9 mouse cellular contexts compared by ENCODE assay signal in genomic region chr8:33991165-33991916, GRCm38 (mm10).
A peak's percentile ranks its signal among the peaks of the same experiment; 100 is the strongest.
DNase-seq lines count a peak whose midpoint lies in the region; ATAC-seq and TF ChIP-seq lines count a peak whose summit lies in the region.
"Had no signal": no experiment of that assay in that cellular context is flagged by ENCODE, and none has a peak within 500 bp of the region (broad histone marks: within the 10 kb centered on the region; RNA-seq: fewer than 3 reads in every experiment).

No protein-coding gene starts in this region.

- 0 out of 2 replicates have a peak, but pooled peaks cover 8% of the 10 kb centered on the region for H3K4me1 ChIP-seq in kidney, postnatal 0 days (replicated peaks; ENCODE audit: insufficient read depth, low read length)
- H3K4me1 ChIP-seq in forebrain, embryonic 13.5 days, result no peaks in the 10 kb centered on the region
- H3K4me1 ChIP-seq in limb, embryonic 15.5 days, result peaks cover 7% of the 10 kb centered on the region; the same call in 1 of the 2 replicates
- 0 out of 2 replicates have a peak, but pooled peaks cover 4% of the 10 kb centered on the region for H3K4me1 ChIP-seq in neural tube, embryonic 15.5 days

- peak overlapping the region; percentile 5; the same call in 1 of the 2 replicates for H3K4me2 ChIP-seq in kidney, postnatal 0 days (ENCODE audit: low read length)
- peak overlapping the region; percentile 35 for H3K4me2 ChIP-seq in forebrain, embryonic 13.5 days
- H3K4me2 ChIP-seq in limb, embryonic 15.5 days, result peak overlapping the region; percentile 26; the same call in 1 of the 2 replicates
- H3K4me2 ChIP-seq in neural tube, embryonic 15.5 days, result peak overlapping the region; percentile 40

- H3K27ac ChIP-seq in kidney, postnatal 0 days, result peak overlapping the region; percentile 67
- no peak overlapping the region for H3K27ac ChIP-seq in forebrain, embryonic 13.5 days
- H3K27ac ChIP-seq in limb, embryonic 15.5 days, result no peak overlapping the region
- H3K27ac ChIP-seq in neural tube, embryonic 15.5 days (replicated peaks), result no peak overlapping the region

- H3K27me3 ChIP-seq in kidney, postnatal 0 days (ENCODE audit: insufficient read depth, low read length), result no peaks in the 10 kb centered on the region
- H3K27me3 ChIP-seq in forebrain, embryonic 13.5 days, result no peaks in the 10 kb centered on the region
- H3K27me3 ChIP-seq in limb, embryonic 15.5 days, result no peaks in the 10 kb centered on the region
- no peaks in the 10 kb centered on the region for H3K27me3 ChIP-seq in neural tube, embryonic 15.5 days (replicated peaks)

- H3K9ac ChIP-seq in kidney, postnatal 0 days (ENCODE audit: low read depth, low read length), result no peak overlapping the region
- H3K9ac ChIP-seq in forebrain, embryonic 13.5 days, result no peak overlapping the region
- no peak overlapping the region for H3K9ac ChIP-seq in limb, embryonic 15.5 days
- 0 out of 2 replicates have a peak overlapping the region, but pooled peaks have one; percentile 30 for H3K9ac ChIP-seq in neural tube, embryonic 15.5 days (replicated peaks)

- ATAC-seq in kidney, postnatal 0 days (replicated peaks; ENCODE audit: low FRiP score, low read depth), result no peak
- peak; percentile 53; the same call in 1 of the 2 replicates for ATAC-seq in forebrain, embryonic 13.5 days
- no peak for ATAC-seq in limb, embryonic 15.5 days (ENCODE audit: insufficient number of reproducible peaks, low FRiP score, low TSS enrichment, low read depth)
- ATAC-seq in neural tube, embryonic 15.5 days (ENCODE audit: low FRiP score), result no peak; the same call in 1 of the 2 replicates
- no peak for ATAC-seq in megakaryocyte progenitor cell, adult 5-6 weeks (replicated peaks; ENCODE audit: poor library complexity)

- WGBS in kidney, postnatal 0 days, result 31% methylated on average over 17 of the region's 17 CpGs
- 24% methylated on average over 17 of the region's 17 CpGs for WGBS in forebrain, embryonic 13.5 days
- WGBS in limb, embryonic 15.5 days, result 39% methylated on average over 17 of the region's 17 CpGs
- 20% methylated on average over 17 of the region's 17 CpGs for WGBS in neural tube, embryonic 15.5 days

- no peak for TF ChIP-seq CTCF in kidney, postnatal 0 days (IDR thresholded peaks at IDR 0.05; ENCODE audit: low read depth)

- no peak overlapping the region for H3K4me3 ChIP-seq in kidney, postnatal 0 days (replicated peaks; ENCODE audit: low read depth, low read length)
- H3K4me3 ChIP-seq in forebrain, embryonic 13.5 days, result no peak overlapping the region
- H3K4me3 ChIP-seq in limb, embryonic 15.5 days, result no peak overlapping the region; the same call in 1 of the 2 replicates
- 0 out of 2 replicates have a peak overlapping the region, but pooled peaks have one; percentile 3 for H3K4me3 ChIP-seq in neural tube, embryonic 15.5 days (replicated peaks)

- no peaks in the 10 kb centered on the region for H3K36me3 ChIP-seq in kidney, postnatal 0 days (ENCODE audit: insufficient read depth, low read length)
- no peaks in the 10 kb centered on the region for H3K36me3 ChIP-seq in forebrain, embryonic 13.5 days (ENCODE audit: poor library complexity, severe bottlenecking)
- no peaks in the 10 kb centered on the region for H3K36me3 ChIP-seq in limb, embryonic 15.5 days
- H3K36me3 ChIP-seq in neural tube, embryonic 15.5 days, result no peaks in the 10 kb centered on the region

- no peaks in the 10 kb centered on the region for H3K9me3 ChIP-seq in kidney, postnatal 0 days (replicated peaks; ENCODE audit: low read length)
- H3K9me3 ChIP-seq in forebrain, embryonic 13.5 days (replicated peaks), result no peaks in the 10 kb centered on the region
- no peaks in the 10 kb centered on the region for H3K9me3 ChIP-seq in limb, embryonic 15.5 days
- no peaks in the 10 kb centered on the region for H3K9me3 ChIP-seq in neural tube, embryonic 15.5 days (replicated peaks)

- DNase-seq in kidney, postnatal 0 days (ENCODE audit: low spot score), result no peak
- DNase-seq in kidney, postnatal 4 days, result no peak
- no peak for DNase-seq in layer of hippocampus, adult 8-10 months (ENCODE audit: low spot score in 2 of 2)
- DNase-seq in urinary bladder, postnatal 4 days (ENCODE audit: low spot score in 2 of 2), result no peak
- DNase-seq: cerebellum, adult 11 months had no signal
